Mouse (Mus musculus): ENCODE results near the gene Olfr544. TPM values are rescaled to one million over a fixed set of nuclear protein-coding genes. Genes with fewer than 3 reads are reported as not detected.

The Olfr544 gene
- total and polyA plus RNA-seq, 2 experiments from 2014 or later: not detected

DNA sequence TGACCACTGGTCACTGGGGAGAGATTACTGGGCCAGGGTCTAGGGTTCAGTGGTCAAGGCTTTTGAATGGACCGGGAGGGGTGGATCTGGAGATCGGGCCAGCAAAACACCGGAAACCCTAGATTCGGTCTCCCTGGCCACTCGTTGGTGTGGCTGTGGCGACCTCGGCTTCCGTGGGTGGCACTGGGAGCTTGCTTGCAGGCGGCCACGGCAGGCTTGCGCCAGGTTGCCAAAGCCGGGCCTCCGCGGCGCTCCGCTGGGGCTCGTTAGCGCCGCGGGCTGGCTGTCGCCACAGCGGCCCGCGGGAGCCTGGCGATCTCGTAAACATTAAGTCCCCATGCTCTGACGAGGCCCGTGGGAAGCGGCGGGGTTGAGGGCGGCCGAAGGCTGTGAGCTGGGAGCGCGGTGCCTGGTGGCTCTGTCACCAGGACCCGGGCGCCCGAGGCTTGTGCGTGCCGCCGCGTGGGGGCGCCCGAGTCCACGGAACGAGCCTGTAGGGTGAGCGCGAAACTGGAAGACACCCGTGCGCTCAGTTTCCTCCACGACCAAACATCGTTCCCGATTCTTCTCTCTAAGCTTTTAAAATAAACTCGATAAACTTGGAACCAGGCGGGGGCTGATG is 24.8 kb upstream of the Olfr544 start:
- peak; percentile 89 for ATAC-seq (ENCODE audit: insufficient read depth, low read depth)
- Histone ChIP-seq H3K4me3 (ENCODE audit: low read depth, low read length) (peak overlapping the region; percentile 50), H3K9ac (replicated peaks; ENCODE audit: low read depth, low read length) (peak overlapping the region; percentile 57), H3K9me3 (replicated peaks; ENCODE audit: control insufficient read depth, low read length) (no peaks in the 10 kb centered on the region), H3K36me3 (replicated peaks; ENCODE audit: control insufficient read depth, insufficient read depth, low read length) (no peaks in the 10 kb centered on the region), H3K4me1 (ENCODE audit: control insufficient read depth, insufficient read depth) (no peaks in the 10 kb centered on the region), H3K4me2 (ENCODE audit: low read depth, low read length) (peak overlapping the region; percentile 96), H3K27me3 (ENCODE audit: control insufficient read depth, insufficient read depth, low read length) (peaks cover 17% of the 10 kb centered on the region), H3K27ac (ENCODE audit: low read depth) (no peak overlapping the region)
- DNase-seq (ENCODE audit: low spot score): peak; percentile 69
- TF ChIP-seq EP300 (IDR thresholded peaks at IDR 0.05; ENCODE audit: low read depth): no peak
- TF ChIP-seq CTCF (IDR thresholded peaks at IDR 0.05; ENCODE audit: low read depth): peak; percentile 83
- 1% methylated on average over 54 of the region's 54 CpGs for WGBS

DNA sequence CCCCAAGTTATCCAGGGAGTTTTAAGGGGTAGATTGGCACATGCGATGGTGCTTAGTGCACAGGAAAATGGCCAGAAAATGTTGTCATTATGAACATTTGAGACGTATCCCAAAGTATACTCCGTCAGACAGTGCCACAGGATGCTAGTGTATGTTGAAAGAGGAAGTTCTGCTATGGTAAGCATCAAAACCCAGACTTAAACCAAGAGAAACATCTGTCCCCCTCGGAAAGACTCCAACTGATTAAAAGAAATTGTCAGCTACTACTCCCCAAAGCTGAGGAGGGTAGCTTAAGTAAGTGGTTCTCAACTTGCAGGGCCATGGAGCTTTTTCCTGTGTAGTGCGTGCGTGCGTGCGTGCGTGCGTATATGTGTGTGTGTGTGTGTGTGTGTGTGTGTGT is 23.8 kb upstream of the Olfr544 start:
- H3K4me1 ChIP-seq (ENCODE audit: control insufficient read depth, insufficient read depth): no peaks in the 10 kb centered on the region
- TF ChIP-seq EP300 (IDR thresholded peaks at IDR 0.05; ENCODE audit: low read depth) (no peak), CTCF (IDR thresholded peaks at IDR 0.05; ENCODE audit: low read depth) (no peak)
- H3K9me3 ChIP-seq (replicated peaks; ENCODE audit: control insufficient read depth, low read length): no peaks in the 10 kb centered on the region
- H3K36me3 ChIP-seq (replicated peaks; ENCODE audit: control insufficient read depth, insufficient read depth, low read length): no peaks in the 10 kb centered on the region
- H3K27ac ChIP-seq (ENCODE audit: low read depth): no peak overlapping the region
- ATAC-seq (ENCODE audit: insufficient read depth, low read depth): no peak
- H3K4me2 ChIP-seq (ENCODE audit: low read depth, low read length): no peak overlapping the region
- peaks cover 17% of the 10 kb centered on the region for H3K27me3 ChIP-seq (ENCODE audit: control insufficient read depth, insufficient read depth, low read length)
- no peak for DNase-seq (ENCODE audit: low spot score)
- no peak overlapping the region for H3K9ac ChIP-seq (replicated peaks; ENCODE audit: low read depth, low read length)
- no peak overlapping the region for H3K4me3 ChIP-seq (ENCODE audit: low read depth, low read length)
- WGBS: 86% methylated on average over 10 of the region's 10 CpGs

DNA sequence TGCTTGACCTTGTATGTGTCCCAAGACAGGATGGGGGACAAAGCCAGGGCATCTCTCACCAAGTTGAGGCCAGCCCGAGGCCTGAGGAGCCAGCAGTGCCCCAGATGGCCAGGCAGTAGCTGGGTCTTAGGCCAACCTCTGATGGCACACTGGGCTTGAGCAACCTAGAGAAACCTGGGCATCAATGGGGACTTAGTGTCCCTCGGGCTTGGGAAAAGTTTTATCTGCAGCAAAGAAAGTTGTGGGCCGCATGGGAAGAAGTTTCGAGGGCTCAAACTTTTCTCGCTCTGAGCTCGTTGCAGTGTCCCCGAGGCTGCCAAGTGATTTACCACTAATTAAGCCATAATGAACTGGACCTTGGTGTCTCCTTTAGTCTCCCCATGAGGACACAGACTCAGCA is 21.6 kb upstream of the Olfr544 start:
- Histone ChIP-seq H3K9me3 (replicated peaks; ENCODE audit: control insufficient read depth, low read length) (no peaks in the 10 kb centered on the region), H3K27me3 (ENCODE audit: control insufficient read depth, insufficient read depth, low read length) (peaks cover 11% of the 10 kb centered on the region; the same call in 1 of the 2 replicates), H3K9ac (replicated peaks; ENCODE audit: low read depth, low read length) (no peak overlapping the region), H3K4me3 (ENCODE audit: low read depth, low read length) (no peak overlapping the region), H3K36me3 (replicated peaks; ENCODE audit: control insufficient read depth, insufficient read depth, low read length) (no peaks in the 10 kb centered on the region), H3K27ac (ENCODE audit: low read depth) (no peak overlapping the region), H3K4me1 (ENCODE audit: control insufficient read depth, insufficient read depth) (no peaks in the 10 kb centered on the region), H3K4me2 (ENCODE audit: low read depth, low read length) (no peak overlapping the region)
- WGBS: 81% methylated on average over 7 of the region's 7 CpGs
- ATAC-seq (ENCODE audit: insufficient read depth, low read depth): no peak
- TF ChIP-seq CTCF (IDR thresholded peaks at IDR 0.05; ENCODE audit: low read depth) (no peak), EP300 (IDR thresholded peaks at IDR 0.05; ENCODE audit: low read depth) (no peak)
- DNase-seq (ENCODE audit: low spot score): no peak

DNA sequence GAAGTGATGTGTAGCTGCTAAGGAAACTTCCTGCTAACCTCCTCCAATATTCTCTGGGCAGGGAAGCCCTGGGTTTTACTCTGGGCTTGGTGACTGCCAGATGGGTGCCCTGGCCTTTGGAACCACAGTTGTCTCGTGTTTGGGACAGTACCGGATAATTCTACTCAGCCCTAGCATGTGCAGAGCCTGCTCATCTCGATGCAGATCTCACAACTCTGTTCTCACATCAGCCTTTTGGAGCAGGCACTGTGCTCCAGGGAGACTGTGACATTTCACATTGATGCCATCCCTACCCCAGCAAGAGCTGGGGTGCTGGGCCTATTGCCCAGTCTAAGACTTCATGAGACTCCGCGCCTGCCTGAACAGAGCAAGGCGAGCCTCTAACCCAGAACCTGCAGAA is 20.6 kb upstream of the Olfr544 start:
- WGBS: 84% methylated on average over 6 of the region's 6 CpGs
- H3K4me1 ChIP-seq (ENCODE audit: control insufficient read depth, insufficient read depth): no peaks in the 10 kb centered on the region
- H3K4me2 ChIP-seq (ENCODE audit: low read depth, low read length): no peak overlapping the region

DNA sequence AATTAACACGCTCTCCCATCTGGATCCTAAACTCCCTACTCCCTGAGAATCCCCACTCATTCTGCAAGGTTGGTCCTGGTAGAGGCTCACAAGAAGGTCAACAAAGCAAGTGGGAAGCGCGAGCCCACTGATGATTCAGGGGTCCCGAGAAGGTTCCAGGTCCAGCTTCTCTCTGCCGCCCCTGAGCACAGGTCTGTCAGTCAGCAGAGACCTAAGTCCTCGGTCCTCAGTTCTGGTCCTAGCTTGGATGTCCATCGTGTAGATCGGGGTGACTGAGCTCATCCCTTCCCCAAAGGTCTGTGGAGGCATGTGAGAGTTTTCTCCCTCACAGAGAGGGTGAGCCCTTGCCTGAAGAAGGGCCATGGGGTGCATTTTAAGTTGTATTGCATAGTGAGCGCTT is 20.0 kb upstream of the Olfr544 start:
- no peak for DNase-seq (ENCODE audit: low spot score)
- TF ChIP-seq EP300 (IDR thresholded peaks at IDR 0.05; ENCODE audit: low read depth) (no peak), CTCF (IDR thresholded peaks at IDR 0.05; ENCODE audit: low read depth) (no peak)
- H3K4me3 ChIP-seq (ENCODE audit: low read depth, low read length): no peak overlapping the region

More for the DNA sequence above, 20.6 kb upstream of the Olfr544 start:
- Histone ChIP-seq H3K27ac (ENCODE audit: low read depth) (no peak overlapping the region), H3K9me3 (replicated peaks; ENCODE audit: control insufficient read depth, low read length) (no peaks in the 10 kb centered on the region), H3K9ac (replicated peaks; ENCODE audit: low read depth, low read length) (no peak overlapping the region), H3K36me3 (replicated peaks; ENCODE audit: control insufficient read depth, insufficient read depth, low read length) (no peaks in the 10 kb centered on the region), H3K4me3 (ENCODE audit: low read depth, low read length) (no peak overlapping the region), H3K27me3 (ENCODE audit: control insufficient read depth, insufficient read depth, low read length) (peaks cover 7% of the 10 kb centered on the region; the same call in 1 of the 2 replicates)
- ATAC-seq (ENCODE audit: insufficient read depth, low read depth) (no peak), DNase-seq (ENCODE audit: low spot score) (no peak)
- TF ChIP-seq EP300 (IDR thresholded peaks at IDR 0.05; ENCODE audit: low read depth): no peak
- TF ChIP-seq CTCF (IDR thresholded peaks at IDR 0.05; ENCODE audit: low read depth): no peak

DNA sequence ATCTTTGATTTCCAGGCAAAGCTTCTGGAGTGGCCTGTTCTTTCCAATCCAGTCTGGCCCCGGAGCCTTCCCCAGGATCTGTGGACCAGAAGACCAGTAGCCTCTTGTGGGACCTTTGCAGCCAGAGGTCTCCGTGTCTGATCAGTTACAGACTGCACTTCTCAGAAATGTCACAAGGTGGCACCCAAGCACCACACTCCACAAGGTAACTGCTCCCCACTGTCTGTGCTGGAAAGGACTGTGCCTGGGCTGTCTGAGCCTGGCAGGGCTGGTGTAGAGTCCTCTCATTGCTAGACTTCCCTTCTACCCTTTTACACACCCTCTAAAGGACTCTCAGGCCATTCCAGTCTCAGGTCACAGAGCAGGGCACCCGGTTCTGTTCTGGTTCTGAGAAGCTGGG is 18.7 kb upstream of the Olfr544 start:
- H3K27me3 ChIP-seq (ENCODE audit: control insufficient read depth, insufficient read depth, low read length): no peaks in the 10 kb centered on the region
- DNase-seq (ENCODE audit: low spot score) (peak; percentile 62), ATAC-seq (ENCODE audit: insufficient read depth, low read depth) (peak; percentile 77)
- no peak overlapping the region for H3K4me2 ChIP-seq (ENCODE audit: low read depth, low read length)
- H3K9me3 ChIP-seq (replicated peaks; ENCODE audit: control insufficient read depth, low read length): no peaks in the 10 kb centered on the region
- WGBS: 43% methylated on average over 3 of the region's 3 CpGs
- no peak for TF ChIP-seq EP300 (IDR thresholded peaks at IDR 0.05; ENCODE audit: low read depth)
- peak; percentile 91 for TF ChIP-seq CTCF (IDR thresholded peaks at IDR 0.05; ENCODE audit: low read depth)
- no peak overlapping the region for H3K9ac ChIP-seq (replicated peaks; ENCODE audit: low read depth, low read length)
- no peak overlapping the region for H3K4me3 ChIP-seq (ENCODE audit: low read depth, low read length)
- H3K4me1 ChIP-seq (ENCODE audit: control insufficient read depth, insufficient read depth): no peaks in the 10 kb centered on the region
- no peaks in the 10 kb centered on the region for H3K36me3 ChIP-seq (replicated peaks; ENCODE audit: control insufficient read depth, insufficient read depth, low read length)
- H3K27ac ChIP-seq (ENCODE audit: low read depth): no peak overlapping the region

More for the DNA sequence above, 20.0 kb upstream of the Olfr544 start:
- Histone ChIP-seq H3K4me2 (ENCODE audit: low read depth, low read length) (no peak overlapping the region), H3K27ac (ENCODE audit: low read depth) (no peak overlapping the region), H3K9me3 (replicated peaks; ENCODE audit: control insufficient read depth, low read length) (no peaks in the 10 kb centered on the region), H3K9ac (replicated peaks; ENCODE audit: low read depth, low read length) (no peak overlapping the region), H3K27me3 (ENCODE audit: control insufficient read depth, insufficient read depth, low read length) (0 out of 2 replicates have a peak, but pooled peaks cover 6% of the 10 kb centered on the region), H3K36me3 (replicated peaks; ENCODE audit: control insufficient read depth, insufficient read depth, low read length) (no peaks in the 10 kb centered on the region), H3K4me1 (ENCODE audit: control insufficient read depth, insufficient read depth) (no peaks in the 10 kb centered on the region)
- no peak for ATAC-seq (ENCODE audit: insufficient read depth, low read depth)
- WGBS: 75% methylated on average over 9 of the region's 9 CpGs
